ENCODE assay signal across 8 mouse cellular contexts in genomic region chr11:113649353-113650210, GRCm38 (mm10). TPM values are rescaled to one million over a fixed set of nuclear protein-coding genes. Genes with fewer than 3 reads are reported as not detected.
DNase-seq lines count a peak whose midpoint lies in the region; ATAC-seq and TF ChIP-seq lines count a peak whose summit lies in the region.

TSS of gene Slc39a11 (minus strand) at chr11:113650079.

- no peaks in the 10 kb centered on the region for H3K9me3 ChIP-seq in ES-Bruce4 (replicated peaks; ENCODE audit: control insufficient read depth, insufficient read depth, low read length, poor library complexity, severe bottlenecking)
- H3K9me3 ChIP-seq in forebrain, embryonic 11.5 days (ENCODE audit: control insufficient read depth, low read length) = no peaks in the 10 kb centered on the region
- H3K9me3 ChIP-seq in lung, embryonic 14.5 days (ENCODE audit: low read depth, low read length) = no peaks in the 10 kb centered on the region

- TF ChIP-seq POLR2A in ES-Bruce4 (IDR thresholded peaks at IDR 0.05; ENCODE audit: insufficient read depth, low read length) = no peak
- peak; percentile 76 for TF ChIP-seq POLR2A in brain, embryonic 14.5 days (IDR thresholded peaks at IDR 0.05; ENCODE audit: borderline replicate concordance, extremely low read depth, insufficient read depth, insufficient read length, poor library complexity, severe bottlenecking)
- TF ChIP-seq POLR2A in olfactory bulb, adult 2 months (IDR thresholded peaks at IDR 0.05; ENCODE audit: insufficient read depth, low read depth, low read length) = peak; percentile 55; the same call in 1 of the 2 replicates
- no peak for TF ChIP-seq POLR2A in thymus, adult 2 months (IDR thresholded peaks at IDR 0.05; ENCODE audit: control insufficient read depth, extremely low read depth, insufficient read depth, low read length, poor library complexity)

- TF ChIP-seq EP300 in ES-Bruce4 (IDR thresholded peaks at IDR 0.05; ENCODE audit: insufficient read depth, low read depth, low read length) = no peak

- peak; percentile 78 for ATAC-seq in forebrain, embryonic 11.5 days (replicated peaks; ENCODE audit: low FRiP score)
- ATAC-seq in lung, embryonic 14.5 days (ENCODE audit: insufficient read depth) = peak; percentile 85

- WGBS in forebrain, embryonic 11.5 days = under 1% methylated on average over 78 of the region's 91 CpGs
- WGBS in large intestine, adult 2 months = under 1% methylated on average over 91 of the region's 91 CpGs
- WGBS in lung, embryonic 14.5 days = under 1% methylated on average over 91 of the region's 91 CpGs
- whole genome bisulfite sequencing in olfactory bulb, adult 2 months = under 1% methylated on average over 85 of the region's 91 CpGs
- under 1% methylated on average over 90 of the region's 91 CpGs for WGBS in thymus, adult 2 months

- H3K4me1 ChIP-seq in ES-Bruce4 (ENCODE audit: control insufficient read depth, insufficient read depth, low read length) = peaks cover 4% of the 10 kb centered on the region
- H3K4me1 ChIP-seq in forebrain, embryonic 11.5 days (replicated peaks; ENCODE audit: control insufficient read depth, insufficient read depth, low read length) = peaks cover 10% of the 10 kb centered on the region; the same call in 1 of the 2 replicates
- peaks cover 11% of the 10 kb centered on the region for H3K4me1 ChIP-seq in lung, embryonic 14.5 days (ENCODE audit: insufficient read depth)
- H3K4me1 ChIP-seq in olfactory bulb, adult 2 months (ENCODE audit: control insufficient read depth, insufficient read depth, low read length) = peaks cover 13% of the 10 kb centered on the region
- H3K4me1 ChIP-seq in thymus, adult 2 months (replicated peaks; ENCODE audit: control insufficient read depth, insufficient read depth, low read length) = peaks cover 14% of the 10 kb centered on the region

- TF ChIP-seq CTCF in ES-Bruce4 (IDR thresholded peaks at IDR 0.05; ENCODE audit: low read depth, low read length) = no peak
- TF ChIP-seq CTCF in brain, embryonic 14.5 days (IDR thresholded peaks at IDR 0.05; ENCODE audit: borderline replicate concordance, extremely low read depth, insufficient read depth, insufficient read length) = no peak
- TF ChIP-seq CTCF in lung, embryonic 14.5 days (IDR thresholded peaks at IDR 0.05; ENCODE audit: low read depth) = no peak
- no peak for TF ChIP-seq CTCF in olfactory bulb, adult 2 months (IDR thresholded peaks at IDR 0.05; ENCODE audit: insufficient read depth, low read depth, low read length)
- no peak for TF ChIP-seq CTCF in thymus, adult 2 months (IDR thresholded peaks at IDR 0.05; ENCODE audit: borderline replicate concordance, control insufficient read depth, extremely low read depth, insufficient read depth, low read length, poor library complexity)

- no peaks in the 10 kb centered on the region for H3K27me3 ChIP-seq in ES-Bruce4 (ENCODE audit: control insufficient read depth, insufficient read depth, low read length, poor library complexity, severe bottlenecking)
- H3K27me3 ChIP-seq in forebrain, embryonic 11.5 days (ENCODE audit: control insufficient read depth, insufficient read depth, low read length) = no peaks in the 10 kb centered on the region; the same call in 1 of the 2 replicates
- H3K27me3 ChIP-seq in lung, embryonic 14.5 days (ENCODE audit: insufficient read depth, low read length) = 0 out of 2 replicates have a peak, but pooled peaks cover 4% of the 10 kb centered on the region
- no peaks in the 10 kb centered on the region for H3K27me3 ChIP-seq in thymus, adult 2 months (ENCODE audit: control insufficient read depth, insufficient read depth, low read length)

- H3K27ac ChIP-seq in ES-Bruce4 (ENCODE audit: insufficient read depth, low read length) = peak within 1 kb of the TSS; percentile 47; the same call in 1 of the 2 replicates
- H3K27ac ChIP-seq in forebrain, embryonic 11.5 days (ENCODE audit: low read depth, low read length) = peak within 1 kb of the TSS; percentile 80
- H3K27ac ChIP-seq in lung, embryonic 14.5 days (ENCODE audit: low read depth) = peak within 1 kb of the TSS; percentile 83
- H3K27ac ChIP-seq in olfactory bulb, adult 2 months (ENCODE audit: insufficient read depth, low read depth, low read length) = peak within 1 kb of the TSS; percentile 42
- peak within 1 kb of the TSS; percentile 28; the same call in 1 of the 2 replicates for H3K27ac ChIP-seq in thymus, adult 2 months (ENCODE audit: control insufficient read depth, insufficient read depth, low read length)

- H3K9ac ChIP-seq in ES-Bruce4 (ENCODE audit: low read depth, poor library complexity, severe bottlenecking) = peak within 1 kb of the TSS; percentile 90
- H3K9ac ChIP-seq in forebrain, embryonic 11.5 days (ENCODE audit: low read length) = peak within 1 kb of the TSS; percentile 92
- peak within 1 kb of the TSS; percentile 96 for H3K9ac ChIP-seq in lung, embryonic 14.5 days

- intact Hi-C loops in heart, postnatal 14 days (cut with DNase I) = loop anchor here (1.0 to 2.0 kb wide), 3 partner anchors 33 to 162 kb away; no protein-coding TSS in a partner anchor

- peak within 1 kb of the TSS; percentile 99 for H3K4me3 ChIP-seq in ES-Bruce4 (ENCODE audit: low read depth, low read length)
- peak within 1 kb of the TSS; percentile 92 for H3K4me3 ChIP-seq in forebrain, embryonic 11.5 days (ENCODE audit: low read depth, low read length)
- H3K4me3 ChIP-seq in lung, embryonic 14.5 days (ENCODE audit: low read depth, low read length) = peak within 1 kb of the TSS; percentile 95
- peak within 1 kb of the TSS; percentile 60 for H3K4me3 ChIP-seq in olfactory bulb, adult 2 months (ENCODE audit: insufficient read depth, low read depth, low read length)
- peak within 1 kb of the TSS; percentile 82 for H3K4me3 ChIP-seq in thymus, adult 2 months (ENCODE audit: control insufficient read depth, insufficient read depth, low read length)

- peak; percentile 90 for DNase-seq in brain, embryonic 14.5 days (ENCODE audit: low read depth)
- peak; percentile 89 for DNase-seq in forebrain, embryonic 11.5 days (ENCODE audit: low spot score)
- DNase-seq in heart, postnatal 14 days = peak; percentile 78 to 81
- no peak for DNase-seq in large intestine, adult 2 months (ENCODE audit: low read depth, low spot score)
- peak; percentile 86 for DNase-seq in lung, embryonic 14.5 days
- peak; percentile 72 for DNase-seq in thymus, adult 2 months

- H3K4me2 ChIP-seq in forebrain, embryonic 11.5 days (ENCODE audit: low read depth, low read length, severe bottlenecking) = peak within 1 kb of the TSS; percentile 58
- peak within 1 kb of the TSS; percentile 85 for H3K4me2 ChIP-seq in lung, embryonic 14.5 days

- H3K36me3 ChIP-seq in ES-Bruce4 (ENCODE audit: control insufficient read depth, insufficient read depth, low read length, poor library complexity, severe bottlenecking) = peaks cover 6% of the 10 kb centered on the region
- H3K36me3 ChIP-seq in forebrain, embryonic 11.5 days (ENCODE audit: control insufficient read depth, insufficient read depth, low read length) = peaks cover 9% of the 10 kb centered on the region
- H3K36me3 ChIP-seq in lung, embryonic 14.5 days (ENCODE audit: insufficient read depth) = peaks cover 32% of the 10 kb centered on the region
- H3K36me3 ChIP-seq in thymus, adult 2 months (ENCODE audit: control insufficient read depth, insufficient read depth, low read length) = peaks cover 24% of the 10 kb centered on the region

RNA-seq across cellular contexts. Expression of gene Slc39a11, which starts in this region (rescaled TPM):
- polyA plus RNA-seq in ES-Bruce4 (2011; ENCODE audit: insufficient read depth, insufficient read length, low read depth, missing spikeins) = 7.4 and 13.5 TPM in 2 replicates
- 22.1 and 24.3 TPM in 2 replicates for polyA plus RNA-seq in brain, embryonic 14.5 days (2012; rRNA removed)
- 18.4 and 20.6 TPM in 2 replicates for polyA plus RNA-seq in forebrain, embryonic 11.5 days (2014; fragmentation: Nextera tagmentation; extraction: Ambion mirVana)
- total RNA-seq in heart, postnatal 14 days (2021) = 1 to 10 TPM; 2.9 to 3.7 TPM
- polyA plus RNA-seq in large intestine, adult 2 months (2012; rRNA removed) = 44.9 and 53.4 TPM in 2 replicates
- polyA plus RNA-seq in lung, embryonic 14.5 days (2014; fragmentation: Nextera tagmentation; extraction: Ambion mirVana) = 19.6 and 21.8 TPM in 2 replicates
- polyA plus RNA-seq in olfactory bulb, adult 2 months (2012; ENCODE audit: insufficient read depth, insufficient read length, low replicate concordance, missing spikeins) = not detected in 2 replicates
- 18.0 and 19.0 TPM in 2 replicates for polyA plus RNA-seq in thymus, adult 2 months (2012; rRNA removed)

Comparison
In these comparisons a context has a peak if more than half of its experiments do, and no peak if none do; other contexts are left out.
1. H3K27ac ChIP-seq: peak in every context shown above with its lines; median percentile 83 in lung, embryonic 14.5 days; 80 in forebrain, embryonic 11.5 days; 47 in ES-Bruce4; 42 in olfactory bulb, adult 2 months; 28 in thymus, adult 2 months.
2. POLR2A ChIP-seq: peak in brain, embryonic 14.5 days (single experiment) and olfactory bulb, adult 2 months (single experiment); none in ES-Bruce4 (single experiment) and thymus, adult 2 months (single experiment).
3. Peak in every context shown above with its lines, with median percentiles within 50 percentile points of each other: H3K4me3 ChIP-seq and H3K9ac ChIP-seq.